Mouse (Mus musculus) liver (tissue): ENCODE data around the gene Ube2f.

Experiments used
- DNase-seq: peaks from one replicate; pipeline ENCODE4 v3.0.0-alpha.2; 2020; ENCODE audit warnings: mixed read lengths

The Ube2f gene

GRCm38 (mm10) chr1:91299026-91299706 is 49.1 kb downstream of the Ube2f start:
- DNase-seq = no peak

GRCm38 (mm10) chr1:91299707-91300426 is 49.8 kb downstream of the Ube2f start:
- DNase-seq = no peak

GRCm38 (mm10) chr1:91301206-91301920 is 51.3 kb downstream of the Ube2f start:
- DNase-seq = peak; percentile 44

- DNase-seq = no peak
These were observed 51.9 kb downstream of the Ube2f start for GRCm38 (mm10) chr1:91302021-91302420.

- DNase-seq = no peak
These were observed 54.5 kb downstream of the Ube2f start for GRCm38 (mm10) chr1:91304621-91305020.

- DNase-seq = no peak
These were observed 59.4 kb downstream of the Ube2f start for GRCm38 (mm10) chr1:91309366-91310085.

- DNase-seq = no peak
These were observed 62.2 kb downstream of the Ube2f start for GRCm38 (mm10) chr1:91312273-91312672.

- no peak for DNase-seq
These were observed 63.1 kb downstream of the Ube2f start for GRCm38 (mm10) chr1:91313251-91313650.

- DNase-seq = no peak
These were observed 67.6 kb downstream of the Ube2f start for GRCm38 (mm10) chr1:91317656-91318055.

GRCm38 (mm10) chr1:91321760-91322438 is 71.8 kb downstream of the Ube2f start, which contains the start of gene Espnl:
Espnl (plus strand) TSS chr1:91322075.
- DNase-seq = peak; percentile 51

GRCm38 (mm10) chr1:91324646-91325045 is 74.5 kb downstream of the Ube2f start:
- DNase-seq = no peak

GRCm38 (mm10) chr1:91325488-91326042 is 75.5 kb downstream of the Ube2f start:
- no peak for DNase-seq

GRCm38 (mm10) chr1:91332102-91332501 is 82.0 kb downstream of the Ube2f start:
- no peak for DNase-seq

GRCm38 (mm10) chr1:91333582-91333981 is 83.5 kb downstream of the Ube2f start:
- no peak for DNase-seq

- no peak for DNase-seq
These were observed 87.3 kb downstream of the Ube2f start for GRCm38 (mm10) chr1:91337355-91337754.
